Mouse (Mus musculus) testis, adult 2 months (tissue): Measurements from ENCODE around the gene Trim80. TPM values are rescaled to one million over a fixed set of nuclear protein-coding genes. Genes with fewer than 3 reads are reported as not detected.

Source experiments
- H3K27ac ChIP-seq: fragments of 200-500 bp; 2 replicates; pipeline ENCODE4 v1.5.1; 2012; ENCODE audit warnings: low read depth, low read length; ENCODE audit not compliant: control insufficient read depth, insufficient read depth
- H3K27me3 ChIP-seq: fragments of 200-500 bp; 2 replicates; pipeline ENCODE4 v1.6.1; 2012; ENCODE audit warnings: mild to moderate bottlenecking, low read length, moderate library complexity; ENCODE audit not compliant: control insufficient read depth, insufficient read depth
- H3K36me3 ChIP-seq: fragments of 200-500 bp; 2 replicates; pipeline ENCODE4 v1.6.1; 2012; ENCODE audit warnings: mild to moderate bottlenecking, low read length; ENCODE audit not compliant: control insufficient read depth, insufficient read depth
- H3K4me1 ChIP-seq: fragments of 200-500 bp; 2 replicates; pipeline ENCODE4 v1.6.1; 2012; ENCODE audit warnings: low read length; ENCODE audit not compliant: control insufficient read depth, insufficient read depth
- H3K4me3 ChIP-seq: fragments of 200-500 bp; 2 replicates; pipeline ENCODE4 v1.5.1; 2012; ENCODE audit warnings: low read depth, mild to moderate bottlenecking, low read length, moderate library complexity, mixed read lengths; ENCODE audit not compliant: control insufficient read depth
- CTCF ChIP-seq: fragments of 200-500 bp; IDR thresholded peaks from 2 replicates; pipeline ENCODE4 v1.5.1; 2012; ENCODE audit warnings: low read depth, mild to moderate bottlenecking, inconsistent platforms, low read length, moderate library complexity; ENCODE audit not compliant: control insufficient read depth, insufficient read depth, insufficient replicate concordance
- POLR2A ChIP-seq: fragments of 200-500 bp; IDR thresholded peaks from 2 replicates; pipeline ENCODE4 v1.6.1; 2012; ENCODE audit warnings: low read depth, mild to moderate bottlenecking, inconsistent platforms, low read length, moderate library complexity; ENCODE audit not compliant: control insufficient read depth
- polyA plus RNA-seq: library from polyadenylated mRNA; depleted of rRNA; stranded (reverse); fragments of >200 nt; gene quantifications from 2 replicates; pipeline ENCODE4 v1.2.3, GENCODE M21; 2012

Trim80 gene
- polyA plus RNA-seq, 1 experiment: 307 TPM

DNA sequence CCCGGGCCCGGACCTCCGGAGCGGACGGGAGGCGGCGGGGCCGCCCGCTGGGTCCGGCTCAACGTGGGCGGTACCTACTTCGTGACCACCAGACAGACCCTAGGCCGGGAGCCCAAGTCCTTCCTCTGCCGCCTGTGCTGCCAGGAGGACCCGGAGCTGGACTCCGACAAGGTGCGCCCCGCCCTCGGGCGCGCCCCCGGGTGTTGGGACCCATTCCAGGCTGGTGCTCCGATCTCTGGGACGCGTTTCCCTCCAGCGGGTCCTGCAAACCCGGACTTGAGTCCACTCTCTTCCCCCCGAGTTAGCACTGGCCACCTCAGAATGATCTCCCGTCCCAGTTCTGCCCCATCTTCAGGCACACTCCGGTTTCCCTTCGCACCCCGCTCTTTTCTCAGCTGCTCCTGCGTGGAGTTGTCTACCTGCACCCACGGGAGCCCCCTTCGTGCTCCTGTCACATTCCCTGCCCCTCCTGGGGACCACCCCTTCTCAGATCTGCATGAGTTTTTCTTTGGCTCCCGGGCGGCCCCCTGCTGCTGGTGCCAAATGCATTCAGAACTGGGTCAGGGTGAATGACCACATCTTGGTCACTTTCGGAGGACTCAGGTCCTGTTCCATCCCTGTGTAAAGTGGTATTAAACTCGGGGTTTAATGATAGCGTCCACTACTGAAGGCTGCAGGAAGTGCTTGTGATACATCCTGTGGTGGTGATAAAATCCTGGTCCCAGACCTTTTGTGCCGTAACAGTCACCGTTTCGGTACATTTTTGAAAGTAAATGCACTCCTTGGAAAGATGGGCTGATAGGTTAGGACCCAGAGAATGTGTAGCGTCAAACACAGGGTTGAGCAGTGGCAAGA lies 19.8 kb upstream of the Trim80 start:
- H3K4me3 ChIP-seq: peak overlapping the region; percentile 90
- H3K36me3 ChIP-seq: peaks cover 3% of the 10 kb centered on the region; the same call in 1 of the 2 replicates
- peaks cover 8% of the 10 kb centered on the region for H3K4me1 ChIP-seq
- TF ChIP-seq CTCF (no peak), POLR2A (no peak)
- peak overlapping the region; percentile 94 for H3K27ac ChIP-seq
- no peaks in the 10 kb centered on the region for H3K27me3 ChIP-seq

DNA sequence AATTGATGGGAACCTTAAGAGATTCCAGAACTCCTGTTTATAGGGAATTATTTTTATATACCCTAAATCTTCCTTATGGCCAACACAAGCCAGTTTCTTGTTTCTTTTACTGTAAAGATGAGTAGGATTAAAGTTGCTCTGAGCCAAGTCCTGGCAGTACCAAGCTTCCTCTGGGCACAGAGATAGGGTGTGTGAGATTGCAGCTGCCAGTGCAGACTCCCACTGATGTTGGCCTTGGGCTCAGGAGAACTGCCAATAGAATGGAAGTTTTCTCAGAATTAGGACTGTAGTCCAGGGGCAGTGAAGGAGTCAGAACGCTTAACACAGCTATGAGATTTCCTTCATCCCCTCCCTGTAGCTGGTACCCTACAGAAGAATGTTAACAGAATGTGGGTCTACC lies 19.0 kb upstream of the Trim80 start:
- TF ChIP-seq CTCF (no peak), POLR2A (no peak)
- Histone ChIP-seq H3K4me3 (peak overlapping the region; percentile 39; the same call in 1 of the 2 replicates), H3K4me1 (peaks cover 8% of the 10 kb centered on the region), H3K27me3 (no peaks in the 10 kb centered on the region), H3K36me3 (peaks cover 5% of the 10 kb centered on the region; the same call in 1 of the 2 replicates), H3K27ac (no peak overlapping the region)

DNA sequence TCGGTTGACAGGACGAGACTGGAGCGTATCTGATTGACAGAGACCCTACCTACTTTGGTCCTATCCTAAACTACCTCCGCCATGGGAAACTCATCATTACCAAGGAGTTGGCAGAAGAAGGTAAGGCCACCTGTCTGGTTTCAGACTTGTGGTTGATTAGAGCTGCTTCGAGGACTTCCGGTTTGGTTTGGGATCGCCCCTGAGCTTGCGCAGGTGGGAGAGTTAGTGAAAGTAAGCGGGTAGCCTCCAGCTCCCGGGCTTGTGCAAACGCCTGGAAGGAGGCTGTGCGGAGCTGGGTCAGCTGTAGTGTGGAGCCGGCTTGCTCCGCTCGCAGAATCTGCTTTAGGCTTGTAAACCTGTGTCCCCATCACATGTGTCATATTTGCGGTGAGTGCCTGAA lies 18.4 kb upstream of the Trim80 start:
- no peaks in the 10 kb centered on the region for H3K27me3 ChIP-seq
- peak overlapping the region; percentile 66; the same call in 1 of the 2 replicates for H3K27ac ChIP-seq
- peak overlapping the region; percentile 14; the same call in 1 of the 2 replicates for H3K4me3 ChIP-seq
- TF ChIP-seq CTCF: no peak
- no peak for TF ChIP-seq POLR2A
- peaks cover 8% of the 10 kb centered on the region for H3K4me1 ChIP-seq
- H3K36me3 ChIP-seq: peaks cover 5% of the 10 kb centered on the region; the same call in 1 of the 2 replicates

DNA sequence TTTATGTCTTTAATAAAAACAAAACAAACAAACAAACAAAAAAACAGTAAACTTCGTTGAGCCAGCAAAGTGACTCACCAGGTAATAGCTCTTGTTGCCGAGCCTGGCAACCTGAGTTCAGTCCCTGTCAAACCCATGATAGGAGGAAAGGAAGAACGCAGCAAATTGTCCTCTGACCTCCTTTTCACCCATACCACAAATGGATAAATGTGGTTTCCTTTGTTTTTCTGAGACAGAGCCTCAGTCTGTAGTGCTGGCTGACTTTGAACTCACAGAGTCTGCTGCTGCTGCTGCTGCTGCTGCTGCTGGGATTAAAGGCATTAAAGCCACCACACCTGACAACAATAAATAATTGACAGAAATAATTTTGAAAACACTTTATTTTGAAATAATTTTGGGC lies 17.3 kb upstream of the Trim80 start:
- Histone ChIP-seq H3K4me1 (peaks cover 11% of the 10 kb centered on the region), H3K4me3 (no peak overlapping the region), H3K36me3 (peaks cover 5% of the 10 kb centered on the region; the same call in 1 of the 2 replicates), H3K27me3 (no peaks in the 10 kb centered on the region), H3K27ac (no peak overlapping the region)
- TF ChIP-seq CTCF (no peak), POLR2A (no peak)

DNA sequence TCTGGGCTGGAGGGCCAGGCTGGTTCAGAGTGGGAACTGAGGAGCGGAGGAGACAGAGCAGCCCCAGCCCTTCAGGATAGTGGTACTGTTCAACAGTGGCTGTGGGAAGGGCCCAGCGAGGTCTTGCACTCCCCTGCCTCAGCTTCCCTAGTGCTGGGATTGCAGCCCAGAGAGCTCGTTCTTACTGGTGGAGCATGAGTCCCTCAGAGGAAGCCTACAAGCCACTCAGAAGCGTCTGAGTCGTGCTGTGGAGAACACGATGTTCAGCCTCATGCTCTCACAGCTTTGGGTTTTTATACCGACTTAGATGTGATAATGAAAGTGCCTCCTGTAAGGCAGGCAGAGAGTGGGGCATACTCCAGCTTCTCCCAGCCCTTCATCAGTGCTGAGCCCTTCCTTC lies 15.7 kb upstream of the Trim80 start:
- Histone ChIP-seq H3K27me3 (no peaks in the 10 kb centered on the region), H3K4me3 (no peak overlapping the region), H3K4me1 (peaks cover 11% of the 10 kb centered on the region), H3K36me3 (peaks cover 5% of the 10 kb centered on the region; the same call in 1 of the 2 replicates), H3K27ac (no peak overlapping the region)
- TF ChIP-seq POLR2A (no peak), CTCF (no peak)

DNA sequence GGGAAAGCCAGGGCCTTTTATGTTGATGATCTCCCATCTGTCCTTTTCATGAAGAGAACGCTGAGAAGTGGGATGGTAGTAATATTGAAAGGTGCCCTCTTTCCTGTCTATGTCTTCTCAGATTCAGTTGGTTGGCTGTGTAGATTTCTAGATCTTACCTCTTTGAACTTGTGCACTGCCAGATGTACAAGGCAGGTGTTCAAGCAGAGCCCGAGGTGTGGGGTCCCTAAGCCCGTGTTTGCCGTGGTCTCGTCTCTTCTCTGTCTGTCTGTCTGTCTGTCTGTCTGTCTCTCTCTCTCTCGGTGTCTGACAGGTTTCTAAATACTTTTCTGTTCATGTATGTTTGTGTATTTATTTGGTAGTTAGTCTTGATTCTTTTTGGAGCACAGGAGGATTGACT lies 14.7 kb upstream of the Trim80 start:
- no peak overlapping the region for H3K4me3 ChIP-seq
- H3K27ac ChIP-seq: no peak overlapping the region
- TF ChIP-seq POLR2A: no peak
- TF ChIP-seq CTCF: no peak
- H3K36me3 ChIP-seq: peaks cover 5% of the 10 kb centered on the region; the same call in 1 of the 2 replicates
- no peaks in the 10 kb centered on the region for H3K27me3 ChIP-seq
- peaks cover 10% of the 10 kb centered on the region for H3K4me1 ChIP-seq

DNA sequence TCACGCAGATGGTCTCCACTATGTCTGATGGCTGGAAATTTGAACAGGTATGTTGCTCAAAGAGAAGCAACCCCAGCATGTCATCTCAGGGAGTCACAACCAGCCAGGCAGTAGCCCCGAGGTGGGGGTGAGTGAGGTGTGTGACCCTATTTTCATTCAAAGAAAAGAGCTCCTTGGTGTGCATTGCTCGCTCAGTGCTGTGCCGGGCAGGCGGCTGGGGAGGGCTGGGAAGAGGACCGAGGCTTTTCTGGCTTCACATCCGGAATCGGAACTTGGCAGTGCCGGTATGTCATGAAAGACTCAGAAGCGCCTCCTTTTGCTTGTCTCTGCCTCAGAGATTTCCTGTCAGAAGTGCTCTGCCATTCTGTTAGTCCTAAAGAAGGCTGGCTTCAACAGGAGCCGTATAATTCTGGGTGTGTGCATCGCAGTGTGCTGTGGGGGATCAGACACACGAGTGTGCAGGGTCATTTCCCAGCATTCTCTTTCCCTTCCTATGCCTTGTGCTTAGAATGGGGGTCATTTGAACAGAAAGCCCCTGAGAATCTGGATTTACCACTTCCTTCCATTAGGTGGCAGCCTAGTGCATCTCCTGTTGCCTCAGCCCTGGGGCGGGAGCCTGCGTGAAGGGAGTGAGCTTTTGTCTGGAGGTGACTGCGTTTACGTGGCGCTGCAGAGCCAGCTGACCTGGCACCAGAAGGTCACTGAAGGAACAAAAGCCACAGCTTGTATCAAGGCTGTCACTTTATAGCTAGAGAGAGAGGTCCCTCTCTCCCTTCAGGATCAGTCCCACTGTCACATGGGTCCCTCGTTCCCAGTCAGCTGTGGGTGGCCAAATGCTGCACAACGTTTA lies 12.6 kb upstream of the Trim80 start:
- Histone ChIP-seq H3K36me3 (peaks cover 3% of the 10 kb centered on the region; the same call in 1 of the 2 replicates), H3K27ac (no peak overlapping the region), H3K27me3 (no peaks in the 10 kb centered on the region), H3K4me3 (no peak overlapping the region), H3K4me1 (0 out of 2 replicates have a peak, but pooled peaks cover 4% of the 10 kb centered on the region)
- TF ChIP-seq CTCF (peak; percentile 31; the same call in 1 of the 2 replicates), POLR2A (no peak)
